Comparison of ENCODE assay signal across 8 mouse cellular contexts in genomic region chr2:5064247-5064646, GRCm38 (mm10). TPM values are rescaled to one million over a fixed set of nuclear protein-coding genes. Genes with fewer than 3 reads are reported as not detected.
A peak's percentile ranks its signal among the peaks of the same experiment; 100 is the strongest.
DNase-seq lines count a peak whose midpoint lies in the region; ATAC-seq and TF ChIP-seq lines count a peak whose summit lies in the region.

No protein-coding gene starts in this region.

- WGBS in kidney, embryonic 16.5 days = 25% methylated on average over 4 of the region's 4 CpGs
- WGBS in embryonic facial prominence, embryonic 12.5 days = 30% methylated on average over 4 of the region's 4 CpGs
- 24% methylated on average over 4 of the region's 4 CpGs for WGBS in hindbrain, postnatal 0 days
- 25% methylated on average over 4 of the region's 4 CpGs for WGBS in midbrain, embryonic 16.5 days

- ATAC-seq in kidney, embryonic 16.5 days (ENCODE audit: low FRiP score, low TSS enrichment) = peak; percentile 69
- 0 out of 2 replicates have a peak, but pooled peaks have one; percentile 22 for ATAC-seq in embryonic facial prominence, embryonic 12.5 days (ENCODE audit: insufficient number of reproducible peaks, insufficient read depth, low FRiP score, low TSS enrichment)
- ATAC-seq in hindbrain, postnatal 0 days = peak; percentile 70
- ATAC-seq in midbrain, embryonic 16.5 days = peak; percentile 85

- TF ChIP-seq CTCF in hindbrain, postnatal 0 days (IDR thresholded peaks at IDR 0.05; ENCODE audit: low read depth) = no peak

- H3K4me2 ChIP-seq in kidney, embryonic 16.5 days (replicated peaks; ENCODE audit: low read depth, low read length) = peak overlapping the region; percentile 97
- peak overlapping the region; percentile 94 for H3K4me2 ChIP-seq in embryonic facial prominence, embryonic 12.5 days (replicated peaks)
- H3K4me2 ChIP-seq in hindbrain, postnatal 0 days (ENCODE audit: low read depth, low read length) = peak overlapping the region; percentile 73
- peak overlapping the region; percentile 81 for H3K4me2 ChIP-seq in midbrain, embryonic 16.5 days (ENCODE audit: low read length)

- peak overlapping the region; percentile 13; the same call in 1 of the 2 replicates for H3K9ac ChIP-seq in kidney, embryonic 16.5 days (replicated peaks; ENCODE audit: low read length)
- H3K9ac ChIP-seq in embryonic facial prominence, embryonic 12.5 days = peak overlapping the region; percentile 53; the same call in 1 of the 2 replicates
- H3K9ac ChIP-seq in hindbrain, postnatal 0 days (replicated peaks; ENCODE audit: low read length) = peak overlapping the region; percentile 73
- peak overlapping the region; percentile 79 for H3K9ac ChIP-seq in midbrain, embryonic 16.5 days (ENCODE audit: low read depth, low read length)

- H3K9me3 ChIP-seq in kidney, embryonic 16.5 days (ENCODE audit: low read length) = 0 out of 2 replicates have a peak, but pooled peaks cover 3% of the 10 kb centered on the region
- no peaks in the 10 kb centered on the region for H3K9me3 ChIP-seq in embryonic facial prominence, embryonic 12.5 days
- H3K9me3 ChIP-seq in hindbrain, postnatal 0 days (ENCODE audit: low read length) = no peaks in the 10 kb centered on the region
- H3K9me3 ChIP-seq in midbrain, embryonic 16.5 days (replicated peaks; ENCODE audit: control insufficient read depth, low read length, poor library complexity, severe bottlenecking) = no peaks in the 10 kb centered on the region

- H3K27me3 ChIP-seq in kidney, embryonic 16.5 days (ENCODE audit: insufficient read depth, low read length) = no peaks in the 10 kb centered on the region
- H3K27me3 ChIP-seq in embryonic facial prominence, embryonic 12.5 days = peaks cover 7% of the 10 kb centered on the region; the same call in 1 of the 2 replicates
- H3K27me3 ChIP-seq in hindbrain, postnatal 0 days (ENCODE audit: insufficient read depth, low read length) = no peaks in the 10 kb centered on the region
- H3K27me3 ChIP-seq in midbrain, embryonic 16.5 days (ENCODE audit: control insufficient read depth, insufficient read depth, low read depth, low read length) = no peaks in the 10 kb centered on the region; the same call in 1 of the 2 replicates

- H3K4me3 ChIP-seq in kidney, embryonic 16.5 days (ENCODE audit: low read length) = peak overlapping the region; percentile 71
- peak overlapping the region; percentile 55 for H3K4me3 ChIP-seq in embryonic facial prominence, embryonic 12.5 days
- H3K4me3 ChIP-seq in hindbrain, postnatal 0 days (ENCODE audit: low read length) = peak overlapping the region; percentile 71
- H3K4me3 ChIP-seq in midbrain, embryonic 16.5 days (ENCODE audit: low read depth, low read length) = peak overlapping the region; percentile 63

- H3K27ac ChIP-seq in kidney, embryonic 16.5 days (ENCODE audit: low read length) = no peak overlapping the region
- no peak overlapping the region for H3K27ac ChIP-seq in embryonic facial prominence, embryonic 12.5 days
- H3K27ac ChIP-seq in hindbrain, postnatal 0 days = peak overlapping the region; percentile 87
- peak overlapping the region; percentile 35; the same call in 1 of the 2 replicates for H3K27ac ChIP-seq in midbrain, embryonic 16.5 days (ENCODE audit: low read length)

- H3K36me3 ChIP-seq in kidney, embryonic 16.5 days (ENCODE audit: insufficient read depth, low read length) = no peaks in the 10 kb centered on the region
- no peaks in the 10 kb centered on the region for H3K36me3 ChIP-seq in embryonic facial prominence, embryonic 12.5 days
- no peaks in the 10 kb centered on the region for H3K36me3 ChIP-seq in hindbrain, postnatal 0 days (ENCODE audit: insufficient read depth, low read length)
- no peaks in the 10 kb centered on the region for H3K36me3 ChIP-seq in midbrain, embryonic 16.5 days (ENCODE audit: control insufficient read depth, insufficient read depth, low read length)

- peaks cover 15% of the 10 kb centered on the region for H3K4me1 ChIP-seq in kidney, embryonic 16.5 days (ENCODE audit: insufficient read depth, low read length)
- no peaks in the 10 kb centered on the region; the same call in 1 of the 2 replicates for H3K4me1 ChIP-seq in embryonic facial prominence, embryonic 12.5 days
- H3K4me1 ChIP-seq in hindbrain, postnatal 0 days (ENCODE audit: insufficient read depth, low read length) = 0 out of 2 replicates have a peak, but pooled peaks cover 8% of the 10 kb centered on the region
- peaks cover 18% of the 10 kb centered on the region for H3K4me1 ChIP-seq in midbrain, embryonic 16.5 days (ENCODE audit: control insufficient read depth, insufficient read depth, low read length)

- DNase-seq in kidney, postnatal 4 days = no peak
- DNase-seq in hindbrain, postnatal 0 days (ENCODE audit: low spot score) = peak; percentile 61
- no peak for DNase-seq in gastrocnemius, adult 18-20 months (ENCODE audit: low spot score)
- DNase-seq in right cerebral cortex, adult 2 months (ENCODE audit: low spot score in 2 of 2) = no peak
- DNase-seq in thymus, postnatal 14 days = no peak

RNA-seq across cellular contexts. Expression of gene Optn, which starts 0.4 kb away (rescaled TPM):
- polyA plus RNA-seq in kidney, embryonic 16.5 days (2015; fragmentation: Nextera tagmentation; extraction: Ambion mirVana) = 15.7 and 16.3 TPM in 2 replicates
- polyA plus RNA-seq in embryonic facial prominence, embryonic 12.5 days (2016; fragmentation: Nextera tagmentation; extraction: Ambion mirVana) = 3.4 and 4.6 TPM in 2 replicates
- total RNA-seq in hindbrain, postnatal 0 days (2014; rRNA removed) = 31.2 and 39.3 TPM in 2 replicates
- polyA plus RNA-seq in hindbrain, postnatal 0 days (2015; fragmentation: Nextera tagmentation; extraction: Ambion mirVana) = 38.3 and 39.2 TPM in 2 replicates
- 18.0 and 24.3 TPM in 2 replicates for polyA plus RNA-seq in midbrain, embryonic 16.5 days (2015; fragmentation: Nextera tagmentation; extraction: Ambion mirVana)
- total RNA-seq in gastrocnemius, adult 18-20 months (2021) = 10 to 100 TPM; 81.4 to 99.0 TPM

RNA-seq across cellular contexts. Expression of gene Mcm10, which starts 51.7 kb away (rescaled TPM):
- 34.0 and 39.5 TPM in 2 replicates for polyA plus RNA-seq in kidney, embryonic 16.5 days (2015; fragmentation: Nextera tagmentation; extraction: Ambion mirVana)
- polyA plus RNA-seq in embryonic facial prominence, embryonic 12.5 days (2016; fragmentation: Nextera tagmentation; extraction: Ambion mirVana) = 38.7 and 44.8 TPM in 2 replicates
- total RNA-seq in hindbrain, postnatal 0 days (2014; rRNA removed) = 4.9 and 7.7 TPM in 2 replicates
- polyA plus RNA-seq in hindbrain, postnatal 0 days (2015; fragmentation: Nextera tagmentation; extraction: Ambion mirVana) = 3.9 and 4.8 TPM in 2 replicates
- 3.0 and 3.4 TPM in 2 replicates for polyA plus RNA-seq in midbrain, embryonic 16.5 days (2015; fragmentation: Nextera tagmentation; extraction: Ambion mirVana)
- total RNA-seq in gastrocnemius, adult 18-20 months (2021) = under 1 TPM in 1 of 2 experiments, not detected in 1; 0.05 TPM

Comparison
In these comparisons a context has a peak if more than half of its experiments do, and no peak if none do; other contexts are left out.
1. ATAC-seq: peak in every context shown above with its lines; median percentile 85 in midbrain, embryonic 16.5 days; 70 in hindbrain, postnatal 0 days; 69 in kidney, embryonic 16.5 days; 22 in embryonic facial prominence, embryonic 12.5 days.
2. H3K27ac ChIP-seq: peak in hindbrain, postnatal 0 days (single experiment) and midbrain, embryonic 16.5 days (single experiment); none in kidney, embryonic 16.5 days (single experiment) and embryonic facial prominence, embryonic 12.5 days (single experiment).
3. H3K9ac ChIP-seq: peak in every context shown above with its lines; median percentile 79 in midbrain, embryonic 16.5 days; 73 in hindbrain, postnatal 0 days; 53 in embryonic facial prominence, embryonic 12.5 days; 13 in kidney, embryonic 16.5 days.
4. Peak in every context shown above with its lines, with median percentiles within 50 percentile points of each other: H3K4me2 ChIP-seq and H3K4me3 ChIP-seq.